In genomic region chr17:7385364-7385763, GRCm38 (mm10) we compare ENCODE assay signal across 16 mouse cellular contexts. TPM values are rescaled to one million over a fixed set of nuclear protein-coding genes. Genes with fewer than 3 reads are reported as not detected.
"Had no signal": no experiment of that assay in that cellular context is flagged by ENCODE, and none has a peak within 500 bp of the region (broad histone marks: within the 10 kb centered on the region; RNA-seq: fewer than 3 reads in every experiment).

Unc93a2 (minus strand) TSS chr17:7385464.

RNA-seq across cellular contexts. Expression of gene Unc93a2, which starts in this region (rescaled TPM):
- polyA plus RNA-seq: cortical plate, adult 2 months; embryonic facial prominence, embryonic 10.5 days; embryonic facial prominence, embryonic 11.5 days; embryonic facial prominence, embryonic 12.5 days; embryonic facial prominence, embryonic 13.5 days; erythroblast, embryonic 14.5 days; forebrain, embryonic 10.5 days; forebrain, embryonic 11.5 days; forebrain, embryonic 12.5 days; forebrain, embryonic 13.5 days; forebrain, embryonic 14.5 days; forebrain, embryonic 15.5 days; forebrain, embryonic 16.5 days; forebrain, postnatal 0 days; heart, embryonic 10.5 days; heart, embryonic 11.5 days had no signal
